Mouse (Mus musculus) kidney, embryonic 15.5 days (tissue): ENCODE results near the gene Mfsd5. TPM values are rescaled to one million over a fixed set of nuclear protein-coding genes. Genes with fewer than 3 reads are reported as not detected.

Experiments used
- ATAC-seq: fragments of 200-750 bp; cut with Nextera tagmentation; replicated peaks from 2 replicates; pipeline ENCODE4 v1.8.0; 2017; ENCODE audit warnings: moderate TSS enrichment; ENCODE audit not compliant: low FRiP score
- H3K27ac ChIP-seq: fragments of 300-500 bp; sonication (generic); 2 replicates; pipeline ENCODE4 v1.5.1; 2015; ENCODE audit warnings: mild to moderate bottlenecking, inconsistent platforms
- H3K27me3 ChIP-seq: fragments of 300-500 bp; sonication (generic); 2 replicates; pipeline ENCODE4 v1.6.1; 2015; ENCODE audit warnings: inconsistent platforms
- H3K36me3 ChIP-seq: fragments of 300-500 bp; sonication (generic); 2 replicates; pipeline ENCODE4 v1.6.1; 2015; ENCODE audit warnings: inconsistent platforms
- H3K4me1 ChIP-seq: fragments of 300-500 bp; sonication (generic); 2 replicates; pipeline ENCODE4 v1.6.1; 2015; ENCODE audit warnings: inconsistent platforms
- H3K4me2 ChIP-seq: fragments of 300-500 bp; sonication (generic); 2 replicates; pipeline ENCODE4 v1.6.1; 2015; ENCODE audit warnings: moderate library complexity, mild to moderate bottlenecking, inconsistent platforms
- H3K4me3 ChIP-seq: fragments of 300-500 bp; sonication (generic); replicated peaks from 2 replicates; pipeline ENCODE4 v1.5.1; 2015; ENCODE audit warnings: mild to moderate bottlenecking, inconsistent platforms
- H3K9ac ChIP-seq: fragments of 300-500 bp; sonication (generic); 2 replicates; pipeline ENCODE4 v1.6.1; 2015; ENCODE audit warnings: mild to moderate bottlenecking, inconsistent platforms
- H3K9me3 ChIP-seq: fragments of 300-500 bp; sonication (generic); replicated peaks from 2 replicates; pipeline ENCODE4 v1.6.1; 2016; ENCODE audit warnings: inconsistent platforms
- WGBS: fragments of 180-500 bp; shearing (Covaris S2); methylation state at CpG from one replicate; pipeline ENCODE4 v1.1.7; 2015; ENCODE audit warnings: mixed read lengths; 5-methylcytosine and 5-hydroxymethylcytosine counted together
- polyA plus RNA-seq: library from polyadenylated mRNA; unstranded; fragments of >200 nt; fragmentation: Nextera tagmentation; extraction: Ambion mirVana; gene quantifications from 2 replicates; pipeline ENCODE4 v1.2.1, GENCODE M21; 2015

Mfsd5 gene
- polyA plus RNA-seq, 1 experiment from 2014 or later, result 68.6 TPM

- no peak overlapping the region for H3K27ac ChIP-seq
- no peaks in the 10 kb centered on the region for H3K9me3 ChIP-seq
- ATAC-seq, result peak; percentile 68
- H3K9ac ChIP-seq, result peak overlapping the region; percentile 61
- peaks cover 37% of the 10 kb centered on the region for H3K36me3 ChIP-seq
- peak overlapping the region; percentile 72 for H3K4me2 ChIP-seq
- H3K27me3 ChIP-seq, result no peaks in the 10 kb centered on the region
- H3K4me1 ChIP-seq, result peaks cover 12% of the 10 kb centered on the region
- WGBS, result 4% methylated on average over 24 of the region's 24 CpGs
- H3K4me3 ChIP-seq, result peak overlapping the region; percentile 58
Measured at GRCm38 (mm10) chr15:102296368-102297006, 17.2 kb downstream of the Mfsd5 start.

GRCm38 (mm10) chr15:102302542-102302941 is 23.3 kb downstream of the Mfsd5 start:
- Histone ChIP-seq H3K4me1 (no peaks in the 10 kb centered on the region), H3K4me3 (no peak overlapping the region), H3K9ac (no peak overlapping the region), H3K27ac (no peak overlapping the region), H3K27me3 (no peaks in the 10 kb centered on the region), H3K4me2 (no peak overlapping the region), H3K9me3 (no peaks in the 10 kb centered on the region), H3K36me3 (peaks cover 92% of the 10 kb centered on the region)
- no peak for ATAC-seq
- 71% methylated on average over 6 of the region's 6 CpGs for WGBS

DNA sequence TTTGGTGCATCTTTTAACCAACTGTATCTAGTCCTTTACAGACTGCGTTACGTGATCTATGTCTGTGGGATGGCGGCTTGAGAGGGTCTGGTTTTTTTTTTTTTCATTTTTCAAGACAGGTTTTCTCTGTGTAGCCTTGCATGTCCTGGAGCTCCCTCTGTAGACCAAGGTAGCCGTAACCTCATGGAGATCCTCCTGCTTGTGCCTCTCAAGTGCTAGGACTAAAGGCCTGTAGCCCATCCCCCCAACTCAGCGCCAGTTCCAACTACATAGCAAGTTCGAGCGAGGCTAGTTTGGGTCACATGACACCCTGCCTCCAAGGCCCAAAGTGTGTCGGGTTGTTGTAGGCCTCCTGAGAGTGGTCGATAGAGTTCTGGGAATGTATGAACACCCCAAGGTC is 29.5 kb downstream of the Mfsd5 start:
- no peak overlapping the region for H3K27ac ChIP-seq
- 85% methylated on average over 9 of the region's 9 CpGs for WGBS
- H3K4me1 ChIP-seq, result peaks cover 5% of the 10 kb centered on the region; the same call in 1 of the 2 replicates
- H3K9me3 ChIP-seq, result no peaks in the 10 kb centered on the region
- no peaks in the 10 kb centered on the region for H3K27me3 ChIP-seq
- peaks cover 94% of the 10 kb centered on the region for H3K36me3 ChIP-seq
- ATAC-seq, result no peak
- no peak overlapping the region for H3K9ac ChIP-seq
- H3K4me3 ChIP-seq, result no peak overlapping the region
- H3K4me2 ChIP-seq, result no peak overlapping the region

- 47% methylated on average over 10 of the region's 10 CpGs for WGBS
- Histone ChIP-seq H3K27ac (peak overlapping the region; percentile 64), H3K4me1 (peaks cover 5% of the 10 kb centered on the region; the same call in 1 of the 2 replicates)
Measured at GRCm38 (mm10) chr15:102310074-102310845, 31.0 kb downstream of the Mfsd5 start.

DNA sequence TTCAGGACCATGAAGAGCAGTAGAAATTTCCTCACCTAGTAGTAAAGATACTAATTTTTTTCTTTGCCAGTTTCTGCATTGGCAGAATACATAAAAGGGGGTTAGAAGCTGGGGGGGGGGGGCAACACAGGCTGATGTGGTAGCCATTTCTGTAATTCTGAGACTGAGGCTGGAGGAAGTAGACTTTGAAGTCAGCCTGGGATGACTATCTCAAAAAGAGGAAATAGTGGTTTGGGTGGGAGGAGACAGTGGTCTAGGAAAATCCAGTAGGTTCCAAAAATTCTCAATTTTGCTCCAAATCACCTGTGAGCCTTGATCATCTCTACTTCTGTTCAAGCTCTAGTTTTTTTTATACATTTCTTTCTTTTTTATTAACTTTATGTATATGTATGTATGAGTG is 32.2 kb downstream of the Mfsd5 start:
- no peak overlapping the region for H3K9ac ChIP-seq
- ATAC-seq, result no peak
- no peaks in the 10 kb centered on the region for H3K27me3 ChIP-seq
- H3K27ac ChIP-seq, result no peak overlapping the region
- no peak overlapping the region for H3K4me3 ChIP-seq
- peaks cover 94% of the 10 kb centered on the region for H3K36me3 ChIP-seq
- H3K9me3 ChIP-seq, result no peaks in the 10 kb centered on the region
- peaks cover 5% of the 10 kb centered on the region; the same call in 1 of the 2 replicates for H3K4me1 ChIP-seq
- no peak overlapping the region for H3K4me2 ChIP-seq

More at GRCm38 (mm10) chr15:102310074-102310845, 31.0 kb downstream of the Mfsd5 start:
- Histone ChIP-seq H3K4me2 (no peak overlapping the region), H3K9ac (no peak overlapping the region), H3K27me3 (no peaks in the 10 kb centered on the region), H3K36me3 (peaks cover 94% of the 10 kb centered on the region), H3K4me3 (no peak overlapping the region), H3K9me3 (no peaks in the 10 kb centered on the region)
- ATAC-seq, result peak; percentile 86

- Histone ChIP-seq H3K4me1 (no peaks in the 10 kb centered on the region), H3K9me3 (no peaks in the 10 kb centered on the region), H3K27ac (no peak overlapping the region), H3K27me3 (no peaks in the 10 kb centered on the region), H3K4me3 (no peak overlapping the region), H3K36me3 (peaks cover 93% of the 10 kb centered on the region), H3K9ac (no peak overlapping the region), H3K4me2 (no peak overlapping the region)
- WGBS, result 86% methylated on average over 8 of the region's 8 CpGs
- ATAC-seq, result no peak
Measured at GRCm38 (mm10) chr15:102315292-102315691, 36.0 kb downstream of the Mfsd5 start.

- Histone ChIP-seq H3K27ac (no peak overlapping the region), H3K4me2 (no peak overlapping the region), H3K4me1 (no peaks in the 10 kb centered on the region), H3K27me3 (no peaks in the 10 kb centered on the region), H3K4me3 (no peak overlapping the region), H3K9me3 (no peaks in the 10 kb centered on the region), H3K9ac (no peak overlapping the region), H3K36me3 (peaks cover 95% of the 10 kb centered on the region)
- WGBS, result 88% methylated on average over 6 of the region's 6 CpGs
- no peak for ATAC-seq
Measured at GRCm38 (mm10) chr15:102316263-102316662, 37.0 kb downstream of the Mfsd5 start.

- no peak for ATAC-seq
- 79% methylated on average over 12 of the region's 12 CpGs for WGBS
- Histone ChIP-seq H3K4me3 (peak overlapping the region; percentile 89), H3K27me3 (no peaks in the 10 kb centered on the region), H3K9ac (no peak overlapping the region), H3K4me2 (peak overlapping the region; percentile 61), H3K4me1 (peaks cover 15% of the 10 kb centered on the region), H3K9me3 (no peaks in the 10 kb centered on the region), H3K36me3 (peaks cover 69% of the 10 kb centered on the region), H3K27ac (no peak overlapping the region)
Measured at GRCm38 (mm10) chr15:102324654-102325473, 45.6 kb downstream of the Mfsd5 start.

GRCm38 (mm10) chr15:102326022-102326576 is 46.8 kb downstream of the Mfsd5 start, which contains the start of gene Pfdn5:
TSS of gene Pfdn5 (plus strand) at chr15:102326116.
- WGBS, result under 1% methylated on average over 40 of the region's 40 CpGs
- Histone ChIP-seq H3K4me2 (peak within 1 kb of the TSS; percentile 61), H3K27ac (peak within 1 kb of the TSS; percentile 86), H3K4me3 (peak within 1 kb of the TSS; percentile 89), H3K4me1 (peaks cover 20% of the 10 kb centered on the region), H3K27me3 (no peaks in the 10 kb centered on the region), H3K9ac (peak within 1 kb of the TSS; percentile 83), H3K9me3 (no peaks in the 10 kb centered on the region), H3K36me3 (peaks cover 69% of the 10 kb centered on the region)
- peak; percentile 92 for ATAC-seq

GRCm38 (mm10) chr15:102326892-102327291 is 47.6 kb downstream of the Mfsd5 start:
- H3K27ac ChIP-seq, result no peak overlapping the region

More at GRCm38 (mm10) chr15:102326892-102327291, 47.6 kb downstream of the Mfsd5 start:
- Histone ChIP-seq H3K9ac (peak overlapping the region; percentile 83), H3K9me3 (no peaks in the 10 kb centered on the region), H3K4me1 (peaks cover 24% of the 10 kb centered on the region), H3K27me3 (no peaks in the 10 kb centered on the region), H3K4me3 (peak overlapping the region; percentile 89), H3K36me3 (peaks cover 63% of the 10 kb centered on the region), H3K4me2 (peak overlapping the region; percentile 61)
- WGBS, result 56% methylated on average over 8 of the region's 8 CpGs
- no peak for ATAC-seq
